Mouse (Mus musculus): ENCODE results near the gene Gnptab. TPM values are rescaled to one million over a fixed set of nuclear protein-coding genes. Genes with fewer than 3 reads are reported as not detected.

Gnptab gene
- total and polyA plus RNA-seq, 2 experiments from 2014 or later = 24.0 to 56.0 TPM

- no peaks in the 10 kb centered on the region for H3K36me3 ChIP-seq (ENCODE audit: insufficient read depth, low read length)
- ATAC-seq (ENCODE audit: low FRiP score) = no peak
- H3K9me3 ChIP-seq (ENCODE audit: low read length) = no peaks in the 10 kb centered on the region
- no peak overlapping the region for H3K4me2 ChIP-seq (ENCODE audit: low read depth, low read length, poor library complexity, severe bottlenecking)
- no peak overlapping the region for H3K9ac ChIP-seq (replicated peaks; ENCODE audit: low read length, poor library complexity, severe bottlenecking)
- no peaks in the 10 kb centered on the region for H3K4me1 ChIP-seq (ENCODE audit: insufficient read depth, low read length)
- no peaks in the 10 kb centered on the region for H3K27me3 ChIP-seq (ENCODE audit: insufficient read depth, low read length)
- H3K27ac ChIP-seq (ENCODE audit: low read depth, low read length) = no peak overlapping the region
- no peak overlapping the region for H3K4me3 ChIP-seq (ENCODE audit: low read depth, low read length)
- no peak for TF ChIP-seq CTCF (IDR thresholded peaks at IDR 0.05)
- no peak for DNase-seq (ENCODE audit: low spot score)
- 59% methylated on average over 8 of the region's 8 CpGs for WGBS
Measured at GRCm38 (mm10) chr10:88492658-88493057, 113.7 kb downstream of the Gnptab start.

- no peaks in the 10 kb centered on the region for H3K36me3 ChIP-seq (ENCODE audit: insufficient read depth, low read length)
- no peak overlapping the region for H3K27ac ChIP-seq (ENCODE audit: low read depth, low read length)
- no peaks in the 10 kb centered on the region for H3K9me3 ChIP-seq (ENCODE audit: low read length)
- no peak for TF ChIP-seq CTCF (IDR thresholded peaks at IDR 0.05)
- no peak overlapping the region for H3K4me2 ChIP-seq (ENCODE audit: low read depth, low read length, poor library complexity, severe bottlenecking)
- no peak overlapping the region for H3K9ac ChIP-seq (replicated peaks; ENCODE audit: low read length, poor library complexity, severe bottlenecking)
- DNase-seq (ENCODE audit: low spot score) (no peak), ATAC-seq (ENCODE audit: low FRiP score) (no peak)
- no peak overlapping the region for H3K4me3 ChIP-seq (ENCODE audit: low read depth, low read length)
- no peaks in the 10 kb centered on the region for H3K4me1 ChIP-seq (ENCODE audit: insufficient read depth, low read length)
- WGBS = 77% methylated on average over 4 of the region's 4 CpGs
- no peaks in the 10 kb centered on the region for H3K27me3 ChIP-seq (ENCODE audit: insufficient read depth, low read length)
Measured at GRCm38 (mm10) chr10:88494959-88495587, 116.1 kb downstream of the Gnptab start.

Other genes with a start within 250 kb of the Gnptab start
- gene Parpbp, start 232.2 kb upstream of the Gnptab start, total RNA-seq (2014; rRNA removed) = 2.1 and 7.7 TPM in 2 replicates
- gene Parpbp, start 232.2 kb upstream of the Gnptab start, polyA plus RNA-seq (2015; fragmentation: Nextera tagmentation; extraction: Ambion mirVana) = 0.83 and 1.0 TPM in 2 replicates
- 11.5 and 16.3 TPM in 2 replicates for gene Nup37, start 232.1 kb upstream of the Gnptab start, total RNA-seq (2014; rRNA removed)
- 12.6 and 15.9 TPM in 2 replicates for gene Nup37, start 232.1 kb upstream of the Gnptab start, polyA plus RNA-seq (2015; fragmentation: Nextera tagmentation; extraction: Ambion mirVana)
- gene Washc3, start 178.0 kb upstream of the Gnptab start, total RNA-seq (2014; rRNA removed) = 15.1 and 18.5 TPM in 2 replicates
- gene Washc3, start 178.0 kb upstream of the Gnptab start, polyA plus RNA-seq (2015; fragmentation: Nextera tagmentation; extraction: Ambion mirVana) = 39.2 and 40.8 TPM in 2 replicates
- gene Dram1, start 52 bp upstream of the Gnptab start, total RNA-seq (2014; rRNA removed) = 0.44 and 1.3 TPM in 2 replicates
- 0.39 and 0.82 TPM in 2 replicates for gene Dram1, start 52 bp upstream of the Gnptab start, polyA plus RNA-seq (2015; fragmentation: Nextera tagmentation; extraction: Ambion mirVana)
- gene Sycp3, start 80.4 kb downstream of the Gnptab start, total RNA-seq (2014; rRNA removed) = not detected in 2 replicates
- gene Sycp3, start 80.4 kb downstream of the Gnptab start, polyA plus RNA-seq (2015; fragmentation: Nextera tagmentation; extraction: Ambion mirVana) = 1.2 and 1.4 TPM in 2 replicates
- gene Chpt1, start 124.9 kb downstream of the Gnptab start, total RNA-seq (2014; rRNA removed) = 26.9 and 28.5 TPM in 2 replicates
- gene Chpt1, start 124.9 kb downstream of the Gnptab start, polyA plus RNA-seq (2015; fragmentation: Nextera tagmentation; extraction: Ambion mirVana) = 27.2 and 27.3 TPM in 2 replicates
- 2.0 and 3.2 TPM in 2 replicates for gene Mybpc1, start 226.0 kb downstream of the Gnptab start, total RNA-seq (2014; rRNA removed)
- 0.86 and 1.1 TPM in 2 replicates for gene Mybpc1, start 226.0 kb downstream of the Gnptab start, polyA plus RNA-seq (2015; fragmentation: Nextera tagmentation; extraction: Ambion mirVana)

Data from midbrain, postnatal 0 days (tissue).